ENCODE assay signal across 12 mouse cellular contexts in genomic region chr17:90768216-90768615, GRCm38 (mm10).
DNase-seq lines count a peak whose midpoint lies in the region; ATAC-seq and TF ChIP-seq lines count a peak whose summit lies in the region.
"Had no signal": no experiment of that assay in that cellular context is flagged by ENCODE, and none has a peak within 500 bp of the region (broad histone marks: within the 10 kb centered on the region; RNA-seq: fewer than 3 reads in every experiment).

No protein-coding gene starts in this region.

- H3K9me3 ChIP-seq in ES-E14 (ENCODE audit: control insufficient read depth, insufficient read depth, low read depth, low read length) = no peaks in the 10 kb centered on the region
- H3K9me3 ChIP-seq in forebrain, embryonic 12.5 days = no peaks in the 10 kb centered on the region
- no peaks in the 10 kb centered on the region for H3K9me3 ChIP-seq in hindbrain, postnatal 0 days (ENCODE audit: low read length)
- H3K9me3 ChIP-seq: limb, embryonic 13.5 days had no signal

- intact Hi-C loops in left cerebral cortex, postnatal 10 days (cut with DNase I) = no loop called here

- peaks cover 0 to 4% of the 10 kb centered on the region in 2 experiments; a peak in 1 of 4 replicates for H3K4me1 ChIP-seq in ES-E14 (ENCODE audit: control insufficient read depth in 2 of 2, insufficient read depth in 2 of 2, low read length in 2 of 2, poor library complexity in 1 of 2)
- peaks cover 9% of the 10 kb centered on the region; the same call in 1 of the 2 replicates for H3K4me1 ChIP-seq in forebrain, embryonic 12.5 days
- no peaks in the 10 kb centered on the region for H3K4me1 ChIP-seq in hindbrain, postnatal 0 days (ENCODE audit: insufficient read depth, low read length)
- H3K4me1 ChIP-seq: limb, embryonic 13.5 days had no signal

- no peak overlapping the region for H3K27ac ChIP-seq in ES-E14 (ENCODE audit: insufficient read depth, low read depth, low read length, poor library complexity, severe bottlenecking)
- no peak overlapping the region for H3K27ac ChIP-seq in forebrain, embryonic 12.5 days
- no peak overlapping the region for H3K27ac ChIP-seq in hindbrain, postnatal 0 days
- H3K27ac ChIP-seq: limb, embryonic 13.5 days had no signal

- H3K4me3 ChIP-seq in ES-E14 (ENCODE audit: insufficient read depth in 1 of 2, low read depth in 1 of 2, low read length in 2 of 2, poor library complexity in 1 of 2, severe bottlenecking in 1 of 2) = no peak overlapping the region
- H3K4me3 ChIP-seq in forebrain, embryonic 12.5 days (replicated peaks) = no peak overlapping the region
- H3K4me3 ChIP-seq in hindbrain, postnatal 0 days (ENCODE audit: low read length) = no peak overlapping the region
- H3K4me3 ChIP-seq: limb, embryonic 13.5 days had no signal

- H3K36me3 ChIP-seq in ES-E14 (ENCODE audit: control insufficient read depth, insufficient read depth, low read length, poor library complexity, severe bottlenecking) = no peaks in the 10 kb centered on the region
- no peaks in the 10 kb centered on the region for H3K36me3 ChIP-seq in forebrain, embryonic 12.5 days (replicated peaks)
- no peaks in the 10 kb centered on the region for H3K36me3 ChIP-seq in hindbrain, postnatal 0 days (ENCODE audit: insufficient read depth, low read length)
- H3K36me3 ChIP-seq: limb, embryonic 13.5 days had no signal

- no peak for TF ChIP-seq CTCF in hindbrain, postnatal 0 days (IDR thresholded peaks at IDR 0.05; ENCODE audit: low read depth)

- no peaks in the 10 kb centered on the region for H3K27me3 ChIP-seq in forebrain, embryonic 12.5 days
- H3K27me3 ChIP-seq in hindbrain, postnatal 0 days (ENCODE audit: insufficient read depth, low read length) = no peaks in the 10 kb centered on the region
- H3K27me3 ChIP-seq: limb, embryonic 13.5 days had no signal

- no peak overlapping the region for H3K4me2 ChIP-seq in forebrain, embryonic 12.5 days
- no peak overlapping the region for H3K4me2 ChIP-seq in hindbrain, postnatal 0 days (ENCODE audit: low read depth, low read length)
- H3K4me2 ChIP-seq: heart, embryonic 11.5 days; limb, embryonic 13.5 days had no signal

- in situ Hi-C loops in ES-E14 (cut with MboI; ENCODE audit: low sequenced_read_pairs in 2 of 2, unreplicated experiment in 2 of 2) = no loop called here

- no peak overlapping the region for H3K9ac ChIP-seq in ES-E14 (ENCODE audit: insufficient read depth, low read depth, low read length, poor library complexity, severe bottlenecking)
- H3K9ac ChIP-seq in forebrain, embryonic 12.5 days = no peak overlapping the region
- no peak overlapping the region for H3K9ac ChIP-seq in hindbrain, postnatal 0 days (replicated peaks; ENCODE audit: low read length)
- H3K9ac ChIP-seq: limb, embryonic 13.5 days had no signal

- 6% methylated on average over 1 of the region's 1 CpGs for WGBS in forebrain, embryonic 12.5 days
- WGBS in hindbrain, postnatal 0 days = 3% methylated on average over 1 of the region's 1 CpGs

- DNase-seq in ES-E14 (ENCODE audit: low read depth, low spot score) = peak; percentile 35
- DNase-seq in brain, adult 2 months (ENCODE audit: low read depth, low spot score) = peak; percentile 87
- DNase-seq in hindbrain, postnatal 0 days (ENCODE audit: low spot score) = peak; percentile 44
- no peak for DNase-seq in lung, postnatal 4 days
- DNase-seq in testis, postnatal 14 days (ENCODE audit: low spot score) = no peak
- DNase-seq in left cerebral cortex, postnatal 10 days (ENCODE audit: extremely low spot score in 1 of 2, low spot score in 2 of 2) = no peak
- DNase-seq: adrenal gland, postnatal 10 days had no signal

- peak; percentile 67; the same call in 1 of the 2 replicates for ATAC-seq in forebrain, embryonic 12.5 days (ENCODE audit: low FRiP score)
- peak; percentile 35; the same call in 1 of the 2 replicates for ATAC-seq in hindbrain, postnatal 0 days
- ATAC-seq: inflammation-experienced regulatory T-cells, adult 6 months; lung, postnatal 0 days had no signal

TF ChIP-seq in ES-E14, 5 proteins besides CTCF, POLR2A, EP300 and RAD21:
- TF ChIP-seq ZC3H11A (IDR thresholded peaks at IDR 0.05; ENCODE audit: borderline replicate concordance, low read depth, low read length) (no peak), CHD2 (IDR thresholded peaks at IDR 0.05; ENCODE audit: low read depth, low read length) (no peak), MAFK (IDR thresholded peaks at IDR 0.05; ENCODE audit: insufficient read depth, low read depth, low read length) (no peak), HCFC1 (IDR thresholded peaks at IDR 0.05; ENCODE audit: borderline replicate concordance, insufficient read depth, low read length) (no peak), ZNF384 (IDR thresholded peaks at IDR 0.05; ENCODE audit: low read depth, low read length) (no peak)

Comparison
In these comparisons a context has a peak if more than half of its experiments do, and no peak if none do; other contexts are left out.
1. DNase-seq: peak in ES-E14 (single experiment), brain, adult 2 months (single experiment) and hindbrain, postnatal 0 days (single experiment); none in lung, postnatal 4 days (0 of 2), testis, postnatal 14 days (single experiment) and left cerebral cortex, postnatal 10 days (0 of 2).